Mouse (Mus musculus) layer of hippocampus, adult 2 months (tissue): ENCODE measurements around the gene Zfyve16. TPM values are rescaled to one million over a fixed set of nuclear protein-coding genes. Genes with fewer than 3 reads are reported as not detected.

ENCODE experiments used
- DNase-seq, 2 experiments: peaks; one replicate each; pipeline ENCODE4 v3.0.0; 2022; ENCODE audit warnings: low spot score in 2 of 2
- H3K27ac ChIP-seq: fragments of 200-600 bp; 2 replicates; pipeline ENCODE4 v1.8.1; 2022
- H3K4me3 ChIP-seq: fragments of 200-600 bp; 2 replicates; pipeline ENCODE4 v1.8.1; 2022; ENCODE audit warnings: mild to moderate bottlenecking
- CTCF ChIP-seq: fragments of 200-600 bp; conservative IDR thresholded peaks from 2 replicates; pipeline ENCODE4 v1.8.1; 2022; ENCODE audit warnings: antibody characterized with exemption, mild to moderate bottlenecking, moderate library complexity
- total RNA-seq, 2 experiments: library from RNA; stranded (reverse); gene quantifications; 2 replicates each; pipeline ENCODE4 v1.2.3; 2021

Zfyve16 gene
- total RNA-seq, 2 experiments from 2014 or later, result 16.9 to 21.0 TPM

GRCm38 (mm10) chr13:92529828-92530720, 594 bp downstream of the Zfyve16 start:
- no peak for TF ChIP-seq CTCF
- H3K27ac ChIP-seq, result peak overlapping the region; percentile 93
- peak overlapping the region; percentile 66 for H3K4me3 ChIP-seq
- DNase-seq, result no peak

- TF ChIP-seq CTCF, result no peak
- no peak overlapping the region for H3K4me3 ChIP-seq
- no peak for DNase-seq
- no peak overlapping the region for H3K27ac ChIP-seq
These were observed 7.4 kb downstream of the Zfyve16 start for GRCm38 (mm10) chr13:92523178-92523813.

GRCm38 (mm10) chr13:92504871-92505270, 25.8 kb downstream of the Zfyve16 start:
- Histone ChIP-seq H3K4me3 (no peak overlapping the region), H3K27ac (no peak overlapping the region)
- TF ChIP-seq CTCF, result no peak
- DNase-seq, result no peak

GRCm38 (mm10) chr13:92491923-92492322, 38.7 kb downstream of the Zfyve16 start:
- TF ChIP-seq CTCF, result no peak
- no peak for DNase-seq
- no peak overlapping the region for H3K27ac ChIP-seq
- H3K4me3 ChIP-seq, result no peak overlapping the region

- DNase-seq, result no peak
- no peak for TF ChIP-seq CTCF
- H3K27ac ChIP-seq, result no peak overlapping the region
- H3K4me3 ChIP-seq, result no peak overlapping the region
These were observed 39.9 kb downstream of the Zfyve16 start for GRCm38 (mm10) chr13:92490817-92491216.

- Histone ChIP-seq H3K27ac (peak within 1 kb of the TSS; percentile 92), H3K4me3 (peak within 1 kb of the TSS; percentile 54)
- TF ChIP-seq CTCF, result no peak
- DNase-seq, result peak; percentile 88 to 92
These were observed 46.7 kb downstream of the Zfyve16 start, which contains the start of gene Fam151b for GRCm38 (mm10) chr13:92483852-92484463. TSS of gene Fam151b (minus strand) at chr13:92484015.

- DNase-seq, result peak; percentile 32 to 42
- peak overlapping the region; percentile 92 for H3K27ac ChIP-seq
- peak; percentile 82 for TF ChIP-seq CTCF
These were observed 47.3 kb downstream of the Zfyve16 start for GRCm38 (mm10) chr13:92483348-92483747.

GRCm38 (mm10) chr13:92470151-92470550, 60.5 kb downstream of the Zfyve16 start:
- TF ChIP-seq CTCF, result no peak
- H3K4me3 ChIP-seq, result no peak overlapping the region
- DNase-seq, result no peak
- no peak overlapping the region for H3K27ac ChIP-seq

More at GRCm38 (mm10) chr13:92483348-92483747, 47.3 kb downstream of the Zfyve16 start:
- peak overlapping the region; percentile 54 for H3K4me3 ChIP-seq

- no peak overlapping the region for H3K27ac ChIP-seq
- no peak overlapping the region for H3K4me3 ChIP-seq
- no peak for TF ChIP-seq CTCF
- no peak for DNase-seq
These were observed 61.3 kb downstream of the Zfyve16 start for GRCm38 (mm10) chr13:92469381-92469780.

GRCm38 (mm10) chr13:92467891-92468290, 62.8 kb downstream of the Zfyve16 start:
- H3K27ac ChIP-seq, result no peak overlapping the region
- no peak for TF ChIP-seq CTCF
- no peak overlapping the region for H3K4me3 ChIP-seq
- DNase-seq, result no peak

GRCm38 (mm10) chr13:92464698-92465097, 66.0 kb downstream of the Zfyve16 start:
- Histone ChIP-seq H3K4me3 (no peak overlapping the region), H3K27ac (no peak overlapping the region)
- DNase-seq, result no peak
- no peak for TF ChIP-seq CTCF

GRCm38 (mm10) chr13:92446872-92447271, 83.8 kb downstream of the Zfyve16 start:
- H3K4me3 ChIP-seq, result no peak overlapping the region
- TF ChIP-seq CTCF, result no peak
- H3K27ac ChIP-seq, result no peak overlapping the region
- no peak for DNase-seq

- no peak overlapping the region for H3K4me3 ChIP-seq
- TF ChIP-seq CTCF, result no peak
- H3K27ac ChIP-seq, result no peak overlapping the region
- no peak for DNase-seq
These were observed 90.4 kb downstream of the Zfyve16 start for GRCm38 (mm10) chr13:92440286-92440685.
